Mouse (Mus musculus): Measurements from ENCODE around the gene P3h2. TPM values are rescaled to one million over a fixed set of nuclear protein-coding genes. Genes with fewer than 3 reads are reported as not detected.

Gene P3h2
- total RNA-seq, 2 experiments from 2014 or later: 3.3 to 4.3 TPM

DNA sequence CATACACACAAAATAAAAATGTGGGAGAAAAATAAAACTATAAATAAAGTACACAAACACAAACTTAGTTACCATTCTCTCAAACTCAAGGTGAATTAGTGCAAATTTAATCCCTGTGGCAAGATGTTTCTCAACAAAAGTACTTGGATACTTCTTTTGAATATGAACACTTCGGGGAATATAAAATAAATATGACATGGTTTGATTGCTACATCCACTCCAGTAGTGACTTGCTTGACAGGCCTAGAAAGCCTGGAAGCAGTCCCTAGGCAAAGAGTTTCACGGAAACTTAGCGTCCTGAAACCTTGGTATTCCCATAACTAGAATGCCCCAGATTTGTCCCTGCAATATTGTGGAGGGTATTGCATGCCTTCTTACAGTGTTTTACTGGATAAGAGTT lies 99.8 kb downstream of the P3h2 start:
- intact Hi-C loops (cut with DNase I): no loop called here
- no peak for DNase-seq

DNA sequence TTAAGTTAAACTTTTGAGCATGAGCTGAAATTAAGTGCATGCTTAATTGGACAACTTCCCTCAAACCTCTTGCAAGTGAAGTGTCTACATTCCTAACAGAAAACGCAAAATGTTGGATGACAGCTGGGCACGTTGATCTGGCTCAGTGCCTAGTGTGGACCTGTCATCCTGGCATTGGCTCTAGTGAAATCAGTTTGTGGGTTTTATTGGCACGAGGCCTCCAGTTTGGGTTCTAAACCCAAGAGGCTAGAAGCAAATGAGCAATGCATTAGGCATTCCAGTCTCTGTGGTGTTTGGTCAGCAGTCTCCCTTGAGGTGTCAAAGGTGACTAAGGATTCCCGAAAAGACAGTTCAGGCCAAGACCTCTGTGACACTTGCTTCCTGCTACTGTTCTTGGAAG lies 102.3 kb downstream of the P3h2 start:
- DNase-seq: no peak
- intact Hi-C loops (cut with DNase I): no loop called here

GRCm38 (mm10) chr16:26002848-26003247 lies 102.7 kb downstream of the P3h2 start:
- DNase-seq: no peak
- intact Hi-C loops (cut with DNase I): no loop called here

DNA sequence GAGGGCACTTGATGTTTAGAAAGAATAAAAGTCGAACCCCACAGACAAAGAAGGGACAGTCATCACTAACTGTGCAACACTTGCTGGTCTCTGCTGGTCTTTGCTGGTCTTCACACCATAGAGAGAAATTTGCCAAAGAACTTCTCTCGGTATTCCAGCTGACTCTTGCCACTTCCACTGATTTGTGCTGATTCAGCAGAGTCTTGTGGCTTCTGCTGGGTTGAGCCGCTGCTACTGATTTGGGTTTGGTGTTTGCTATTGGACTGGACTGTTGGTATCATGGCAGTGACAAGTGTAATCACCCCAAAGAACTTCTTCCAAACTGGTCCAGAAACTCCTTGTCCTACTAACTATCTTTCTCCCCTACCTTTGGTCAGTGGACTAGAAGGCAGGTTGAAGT lies 111.0 kb downstream of the P3h2 start:
- intact Hi-C loops (cut with DNase I): no loop called here
- no peak for DNase-seq

- intact Hi-C loops (cut with DNase I): no loop called here
- no peak for DNase-seq
Observed at GRCm38 (mm10) chr16:25987221-25987620, 118.4 kb downstream of the P3h2 start.

DNA sequence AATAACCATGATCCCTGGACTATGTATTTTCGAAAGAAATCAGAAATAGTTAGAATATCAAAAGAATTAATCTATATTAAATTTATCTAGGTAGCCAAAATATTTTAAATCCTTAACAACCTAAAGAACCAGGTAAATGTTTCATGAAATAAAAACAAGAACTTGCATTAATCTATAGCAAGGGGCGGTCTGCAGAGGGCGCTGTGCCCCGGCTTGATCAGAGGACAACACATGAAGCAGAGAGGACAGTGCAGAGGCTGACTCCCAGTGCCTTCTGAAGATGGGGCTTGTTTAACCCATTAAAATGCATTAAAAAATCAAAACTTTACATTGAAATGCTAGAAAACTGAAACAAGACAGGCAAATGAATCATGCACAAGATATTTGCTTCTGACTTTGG lies 121.9 kb downstream of the P3h2 start:
- intact Hi-C loops (cut with DNase I): loop anchor here (5.0 kb wide), 1 partner anchor 124 kb away; the partner anchor contains the start of gene P3h2
- DNase-seq: peak; percentile 11 to 41

GRCm38 (mm10) chr16:25979037-25979436 lies 126.5 kb downstream of the P3h2 start:
- intact Hi-C loops (cut with DNase I): no loop called here
- no peak for DNase-seq

- DNase-seq: no peak
- intact Hi-C loops (cut with DNase I): no loop called here
Observed at GRCm38 (mm10) chr16:25977210-25977609, 128.4 kb downstream of the P3h2 start.

- intact Hi-C loops (cut with DNase I): no loop called here
- no peak for DNase-seq
Observed at GRCm38 (mm10) chr16:25971285-25971684, 134.3 kb downstream of the P3h2 start.

- no peak for DNase-seq
- intact Hi-C loops (cut with DNase I): no loop called here
Observed at GRCm38 (mm10) chr16:25970720-25971119, 134.9 kb downstream of the P3h2 start.

DNA sequence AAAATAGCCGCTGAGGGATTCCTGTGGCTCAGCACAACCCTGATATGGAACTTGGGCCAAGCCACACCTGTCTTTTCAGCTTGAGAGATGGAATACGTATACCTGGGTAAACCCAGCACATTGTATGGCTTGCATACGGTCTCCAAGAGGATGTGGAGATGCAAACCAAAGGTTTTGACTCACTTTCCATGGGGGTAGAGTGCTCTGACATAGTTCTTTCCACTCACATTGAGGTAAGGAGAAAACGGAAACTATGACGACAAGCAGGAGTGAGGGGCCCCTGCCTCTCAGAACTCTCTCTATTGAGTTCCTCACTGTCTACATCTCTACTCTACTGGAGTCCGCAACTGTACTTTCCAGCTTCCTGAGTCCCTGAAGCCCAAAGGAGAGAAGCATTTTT lies 135.4 kb downstream of the P3h2 start:
- intact Hi-C loops (cut with DNase I): no loop called here
- DNase-seq: no peak

DNA sequence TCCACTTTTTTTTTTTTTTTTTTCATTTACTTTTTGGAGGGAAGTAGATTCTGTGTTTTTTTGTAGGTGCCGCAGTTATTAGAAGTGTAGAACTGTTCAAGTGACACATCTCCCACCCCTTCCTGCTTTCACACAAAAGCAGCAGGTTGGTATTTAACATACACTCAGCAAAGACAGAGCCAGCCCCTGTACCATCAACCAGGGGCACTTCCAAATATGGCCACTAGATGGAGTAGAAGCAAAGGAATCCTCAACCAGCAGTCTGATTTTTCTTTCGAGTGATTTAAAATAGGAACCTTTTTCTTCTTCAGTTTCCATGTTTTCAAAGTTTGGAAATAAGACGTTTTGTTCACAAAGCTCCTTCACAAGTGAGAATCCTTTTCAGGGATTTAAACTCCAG lies 138.3 kb downstream of the P3h2 start:
- DNase-seq: peak; percentile 67 to 73
- intact Hi-C loops (cut with DNase I): loop anchor here (1.0 to 5.0 kb wide), 4 partner anchors 55 to 404 kb away; partner anchors contain the start of genes Cldn1 and P3h2

GRCm38 (mm10) chr16:25963856-25964255 lies 141.7 kb downstream of the P3h2 start:
- DNase-seq: peak; percentile 53 to 70
- intact Hi-C loops (cut with DNase I): no loop called here

- intact Hi-C loops (cut with DNase I): no loop called here
- no peak for DNase-seq
Observed at GRCm38 (mm10) chr16:25960345-25960744, 145.2 kb downstream of the P3h2 start.

GRCm38 (mm10) chr16:25959929-25960328 lies 145.7 kb downstream of the P3h2 start:
- intact Hi-C loops (cut with DNase I): no loop called here
- no peak for DNase-seq

DNA sequence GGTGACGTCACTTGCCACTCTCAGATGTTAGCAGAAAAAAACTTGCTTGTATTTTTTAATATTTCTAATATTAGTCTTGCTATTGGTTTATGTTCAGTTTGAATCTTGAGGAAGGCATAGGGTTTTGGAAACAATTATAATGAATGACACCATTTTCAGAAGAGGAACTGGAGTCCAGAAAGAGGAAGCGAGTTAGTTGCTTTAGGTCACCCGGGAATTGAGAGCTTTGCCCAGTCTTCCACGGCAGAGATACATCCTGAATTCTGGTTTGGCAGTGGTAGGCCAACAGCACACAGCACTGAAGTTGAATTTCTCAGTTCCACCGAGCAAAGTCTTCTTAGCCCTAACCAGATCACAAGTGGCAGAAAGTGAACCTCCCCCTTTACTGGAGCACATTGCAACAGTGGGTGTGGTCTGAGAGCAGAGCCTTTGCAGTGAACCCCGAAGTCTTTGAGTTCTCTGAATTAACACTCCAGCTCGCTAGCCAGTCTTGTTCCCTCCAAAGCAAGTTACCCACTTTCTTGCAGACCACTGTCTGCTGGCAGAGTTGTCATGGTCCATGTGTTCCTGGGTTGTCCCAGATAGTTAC lies 146.8 kb downstream of the P3h2 start:
- intact Hi-C loops (cut with DNase I): no loop called here
- DNase-seq: no peak

GRCm38 (mm10) chr16:25958213-25958612 lies 147.4 kb downstream of the P3h2 start:
- DNase-seq: no peak
- intact Hi-C loops (cut with DNase I): no loop called here

DNA sequence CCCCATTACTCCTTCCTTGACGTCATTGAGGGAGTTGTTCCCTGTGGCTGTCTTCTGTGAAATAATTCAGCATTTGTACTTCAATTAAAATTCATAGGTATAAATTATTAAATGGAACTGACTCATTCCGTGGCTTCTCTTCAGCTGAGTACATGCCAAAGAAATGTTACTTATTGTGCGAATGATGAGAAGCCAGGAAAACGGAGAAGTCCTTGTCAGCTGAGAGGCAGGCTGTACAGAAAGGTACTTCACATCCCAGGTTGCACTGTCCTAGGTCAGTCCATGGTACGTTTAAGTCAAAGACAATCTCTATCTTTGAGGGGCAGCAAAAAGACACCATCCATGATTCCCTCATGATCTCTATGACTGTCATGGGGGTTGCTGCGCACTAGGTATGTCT lies 148.8 kb downstream of the P3h2 start:
- intact Hi-C loops (cut with DNase I): no loop called here
- DNase-seq: no peak

- intact Hi-C loops (cut with DNase I): no loop called here
- no peak for DNase-seq
Observed at GRCm38 (mm10) chr16:25954614-25955013, 151.0 kb downstream of the P3h2 start.

GRCm38 (mm10) chr16:25953359-25953758 lies 152.2 kb downstream of the P3h2 start:
- DNase-seq: no peak
- intact Hi-C loops (cut with DNase I): no loop called here

DNA sequence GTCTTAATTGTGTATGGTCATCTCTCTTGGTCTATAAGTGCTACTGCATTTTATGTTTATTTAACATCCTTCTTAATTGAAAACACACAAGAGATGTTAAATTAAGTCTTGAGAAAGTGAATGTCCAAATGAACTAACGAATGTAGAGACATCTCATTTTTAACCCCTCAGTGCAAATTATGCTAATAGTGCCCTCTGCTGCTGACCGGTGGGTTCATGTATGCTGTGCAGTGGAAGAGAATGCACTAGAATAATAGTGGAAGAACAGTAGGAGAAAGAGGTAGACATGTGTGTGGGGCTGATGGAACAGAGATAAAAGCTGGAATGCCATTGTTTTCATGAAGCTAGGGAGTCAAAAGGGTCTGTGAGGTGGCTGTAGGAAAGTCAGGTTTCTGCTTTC lies 153.6 kb downstream of the P3h2 start:
- intact Hi-C loops (cut with DNase I): loop anchor here (1.0 kb wide), 1 partner anchor 576 kb away; no protein-coding TSS in a partner anchor
- peak; percentile 24 to 25 for DNase-seq

- DNase-seq: no peak
- intact Hi-C loops (cut with DNase I): loop anchor here (10.0 kb wide), 1 partner anchor 263 kb away; the partner anchor contains the start of gene Trp63
Observed at GRCm38 (mm10) chr16:25948067-25948466, 157.5 kb downstream of the P3h2 start.
